In genomic region chr15:27680997-27681396, GRCm38 (mm10) we compare ENCODE assay signal across 8 mouse cellular contexts. TPM values are rescaled to one million over a fixed set of nuclear protein-coding genes. Genes with fewer than 3 reads are reported as not detected.
DNase-seq lines count a peak whose midpoint lies in the region; ATAC-seq lines count a peak whose summit lies in the region.

No protein-coding gene starts in this region.

- no peaks in the 10 kb centered on the region for H3K9me3 ChIP-seq in limb, embryonic 11.5 days (ENCODE audit: control insufficient read depth, low read length)

- no peak overlapping the region for H3K27ac ChIP-seq in limb, embryonic 11.5 days (replicated peaks; ENCODE audit: low read depth, low read length)

- peak overlapping the region; percentile 94 for H3K4me2 ChIP-seq in limb, embryonic 11.5 days (ENCODE audit: low read depth, severe bottlenecking)

- peak overlapping the region; percentile 68 for H3K9ac ChIP-seq in limb, embryonic 11.5 days (ENCODE audit: low read length)

- 0 out of 2 replicates have a peak, but pooled peaks cover 3% of the 10 kb centered on the region for H3K4me1 ChIP-seq in limb, embryonic 11.5 days (ENCODE audit: control insufficient read depth, insufficient read depth, low read length)

- H3K4me3 ChIP-seq in limb, embryonic 11.5 days (ENCODE audit: low read depth, low read length), result peak overlapping the region; percentile 62

- peak; percentile 8 for DNase-seq in adrenal gland, postnatal 25 days
- DNase-seq in adrenal gland, adult 8-10 months, result no peak
- DNase-seq in spleen, postnatal 4 days (ENCODE audit: low spot score in 2 of 2), result peak; percentile 33 to 80
- DNase-seq in spleen, adult 18-20 months, result no peak
- DNase-seq in limb, embryonic 11.5 days (ENCODE audit: low spot score), result no peak
- DNase-seq in ovary, adult 18-20 months (ENCODE audit: low spot score), result no peak
- no peak for DNase-seq in Muller cell, postnatal 12 days (ENCODE audit: inconsistent ontology term)

- ATAC-seq in limb, embryonic 11.5 days (ENCODE audit: insufficient number of reproducible peaks, low FRiP score, low TSS enrichment, low read depth), result peak; percentile 13; the same call in 1 of the 2 replicates
- peak; percentile 41 for ATAC-seq in monocyte, adult 5-6 weeks (replicated peaks; ENCODE audit: insufficient number of reproducible peaks, low FRiP score, low TSS enrichment, poor library complexity, severe bottlenecking)

- no peaks in the 10 kb centered on the region for H3K27me3 ChIP-seq in limb, embryonic 11.5 days (ENCODE audit: control insufficient read depth, insufficient read depth, low read length)

- H3K36me3 ChIP-seq in limb, embryonic 11.5 days (ENCODE audit: control insufficient read depth, insufficient read depth, low read length), result no peaks in the 10 kb centered on the region

- WGBS in limb, embryonic 11.5 days, result 2% methylated on average over 28 of the region's 28 CpGs

RNA-seq across cellular contexts. Expression of gene Otulinl, which starts 0.4 kb away (rescaled TPM):
- 3.6 and 4.3 TPM in 2 replicates for total RNA-seq in adrenal gland, postnatal 25 days (2021)
- 10 to 100 TPM in 1 of 4 experiments, 1 to 10 TPM in 3; 4.5 to 14.4 (median 7.6) TPM for total RNA-seq in adrenal gland, adult 8-10 months (2022)
- 9.1 and 11.8 TPM in 2 replicates for polyA plus RNA-seq in limb, embryonic 11.5 days (2014; fragmentation: Nextera tagmentation; extraction: Ambion mirVana)
- total RNA-seq in monocyte, adult 5-6 weeks (2017), result 110 to 158 TPM (median 149 TPM) in 3 replicates

RNA-seq across cellular contexts. Expression of gene Otulin, which starts 50.5 kb away (rescaled TPM):
- 36.3 and 42.4 TPM in 2 replicates for total RNA-seq in adrenal gland, postnatal 25 days (2021)
- 10 to 100 TPM; 37.2 to 42.8 (median 40.0) TPM for total RNA-seq in adrenal gland, adult 8-10 months (2022)
- polyA plus RNA-seq in limb, embryonic 11.5 days (2014; fragmentation: Nextera tagmentation; extraction: Ambion mirVana), result 37.8 and 38.0 TPM in 2 replicates
- 78.2 to 132 TPM (median 118 TPM) in 3 replicates for total RNA-seq in monocyte, adult 5-6 weeks (2017)

Comparison
In these comparisons a context has a peak if more than half of its experiments do, and no peak if none do; other contexts are left out.
1. DNase-seq: peak in adrenal gland, postnatal 25 days (single experiment) and spleen, postnatal 4 days (2 of 2); none in adrenal gland, adult 8-10 months (single experiment), spleen, adult 18-20 months (0 of 2), limb, embryonic 11.5 days (single experiment), ovary, adult 18-20 months (single experiment) and Muller cell, postnatal 12 days (single experiment).